Mouse (Mus musculus): ENCODE measurements around the gene Dennd2a.

Dennd2a gene

DNA sequence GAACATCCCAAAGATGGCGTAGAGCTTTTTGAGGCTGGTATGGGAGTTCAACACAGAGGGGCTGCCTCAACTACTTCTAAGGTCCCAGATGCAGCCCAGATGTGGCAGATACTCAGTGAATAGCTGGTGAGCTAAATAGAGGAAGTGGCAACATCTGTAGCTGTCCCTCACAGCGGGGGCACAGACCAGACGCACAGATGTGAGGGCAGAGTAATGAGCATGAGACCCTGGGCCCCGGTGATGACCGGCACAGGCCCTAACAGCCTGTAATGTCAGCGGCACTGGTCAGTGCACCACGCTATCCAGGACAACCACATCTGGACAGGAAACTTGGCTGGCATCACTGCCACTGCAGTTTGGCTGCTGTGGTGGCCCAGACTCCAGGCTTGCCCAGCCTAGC lies 54.2 kb downstream of the Dennd2a start:
- no peak for DNase-seq

DNA sequence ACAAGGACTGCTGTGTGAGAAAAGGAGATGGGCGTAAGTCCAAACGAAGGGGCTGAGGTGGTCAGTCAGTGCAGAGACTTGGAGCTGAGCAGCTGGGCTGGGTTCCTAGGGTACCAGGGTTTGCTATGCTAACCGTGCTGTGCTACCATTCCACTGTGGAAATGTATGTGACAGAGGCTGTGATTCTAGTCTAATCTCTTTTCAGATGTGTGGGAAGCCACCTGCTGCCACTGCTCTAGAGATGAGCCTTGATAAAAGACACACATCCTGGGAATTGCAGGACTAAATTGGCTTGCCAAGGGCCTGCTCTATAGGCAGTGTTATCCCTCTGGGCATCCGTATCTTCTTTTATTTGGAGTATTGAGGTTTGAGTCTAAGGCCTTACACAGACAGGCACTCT lies 60.5 kb downstream of the Dennd2a start:
- DNase-seq, result no peak

DNA sequence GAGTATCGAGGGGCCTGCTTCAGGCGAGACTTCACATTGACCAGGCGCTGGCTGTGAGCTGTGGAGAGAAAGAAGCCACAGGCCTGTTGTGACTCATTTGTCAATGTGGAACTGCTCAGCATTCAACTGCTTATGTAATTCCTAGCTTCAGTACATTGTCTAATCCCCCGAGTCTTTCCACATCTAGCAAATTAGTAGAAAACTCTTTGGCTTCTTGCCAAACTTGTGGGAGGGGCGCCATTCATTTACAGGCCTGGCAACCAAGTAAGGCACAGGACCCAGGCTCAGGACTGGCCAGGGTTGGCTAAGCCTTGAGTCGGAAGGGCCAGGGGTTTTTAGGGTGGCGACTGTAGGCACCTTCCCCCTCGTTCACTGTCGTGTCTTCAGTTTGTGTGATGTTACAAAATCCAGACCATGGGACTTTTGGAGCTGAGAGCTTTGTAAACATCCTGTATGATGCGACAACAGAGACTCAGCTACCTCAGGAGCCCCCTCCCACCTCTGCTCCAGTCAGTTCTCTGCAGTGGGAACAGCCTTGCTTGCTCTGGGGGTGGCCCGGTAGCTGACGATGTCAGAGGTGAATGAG lies 64.4 kb downstream of the Dennd2a start:
- DNase-seq, result no peak

DNA sequence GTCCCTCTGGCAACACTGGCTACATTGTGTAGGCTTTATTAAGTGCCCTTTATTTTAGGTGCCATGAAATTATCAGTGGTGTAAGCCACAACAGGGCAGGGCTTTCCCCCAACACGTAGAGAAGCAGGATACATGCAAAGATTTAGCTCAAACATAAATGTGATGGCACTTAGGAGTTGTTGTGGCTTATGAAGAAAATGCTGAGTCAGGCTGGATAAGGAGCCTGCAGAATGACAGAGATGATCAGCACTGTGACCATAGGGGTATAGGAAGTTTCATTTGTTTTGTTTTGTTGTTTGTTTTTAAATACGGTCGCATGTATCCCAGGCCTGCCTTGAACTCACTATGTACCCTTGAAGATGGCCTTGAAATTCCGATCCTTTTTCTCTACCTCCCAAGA lies 65.5 kb downstream of the Dennd2a start:
- no peak for DNase-seq

DNA sequence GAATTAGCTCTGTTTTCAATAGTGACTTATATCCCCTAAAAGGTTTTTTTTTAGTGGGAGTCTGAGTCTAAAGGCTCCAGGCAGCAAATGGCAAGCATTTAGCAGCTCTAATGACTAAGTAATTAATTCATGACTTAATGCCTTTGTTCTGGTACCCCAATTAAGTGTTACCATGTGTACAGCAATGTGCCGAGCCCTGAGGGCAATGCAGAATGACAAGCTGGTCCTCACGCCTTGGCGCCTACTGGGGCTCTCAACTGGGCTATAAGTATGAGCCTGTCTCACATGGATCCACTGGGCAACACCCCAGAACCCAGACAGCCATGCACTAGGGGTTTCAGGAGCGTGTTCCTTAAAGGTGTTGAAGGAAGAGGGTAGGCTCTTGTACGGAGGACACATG lies 66.5 kb downstream of the Dennd2a start:
- no peak for DNase-seq

DNA sequence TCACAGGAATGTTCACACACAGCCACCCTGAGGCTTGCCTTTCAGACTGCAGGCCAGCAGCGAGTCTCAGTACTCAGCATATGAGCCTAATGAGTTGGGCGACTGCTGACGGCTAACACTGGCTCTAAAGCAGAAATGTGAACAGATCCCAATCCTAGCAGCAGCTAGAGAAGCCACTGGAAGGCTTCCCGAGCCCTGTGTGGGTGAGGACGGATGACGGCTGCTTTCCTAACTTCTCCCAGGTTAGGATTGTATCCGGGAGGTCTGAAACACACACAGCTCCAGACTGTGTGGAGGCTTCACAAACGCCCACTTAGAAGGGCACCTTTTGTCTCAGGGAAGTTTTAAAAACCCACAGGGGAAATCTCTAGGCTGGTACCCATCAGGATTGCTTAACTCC lies 69.4 kb downstream of the Dennd2a start:
- no peak for DNase-seq

DNA sequence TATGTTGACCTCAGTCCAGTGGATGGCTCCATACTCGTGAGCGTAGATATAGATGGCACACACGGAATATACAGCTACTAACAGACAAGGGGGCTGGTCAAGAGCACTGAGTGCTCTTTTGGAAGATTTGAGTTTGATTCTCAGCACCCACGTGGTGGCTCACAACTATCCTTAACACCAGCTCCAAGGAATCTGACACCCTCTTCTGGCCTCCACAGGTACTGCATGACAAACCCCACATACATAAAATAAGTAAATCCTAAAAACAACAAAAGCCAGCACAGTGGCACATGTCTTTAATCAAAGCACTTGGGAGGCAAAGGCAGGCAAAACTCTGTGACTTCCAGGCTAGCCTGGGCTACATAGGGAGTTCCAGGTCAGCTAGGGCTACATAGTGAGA lies 74.0 kb downstream of the Dennd2a start:
- no peak for DNase-seq

DNA sequence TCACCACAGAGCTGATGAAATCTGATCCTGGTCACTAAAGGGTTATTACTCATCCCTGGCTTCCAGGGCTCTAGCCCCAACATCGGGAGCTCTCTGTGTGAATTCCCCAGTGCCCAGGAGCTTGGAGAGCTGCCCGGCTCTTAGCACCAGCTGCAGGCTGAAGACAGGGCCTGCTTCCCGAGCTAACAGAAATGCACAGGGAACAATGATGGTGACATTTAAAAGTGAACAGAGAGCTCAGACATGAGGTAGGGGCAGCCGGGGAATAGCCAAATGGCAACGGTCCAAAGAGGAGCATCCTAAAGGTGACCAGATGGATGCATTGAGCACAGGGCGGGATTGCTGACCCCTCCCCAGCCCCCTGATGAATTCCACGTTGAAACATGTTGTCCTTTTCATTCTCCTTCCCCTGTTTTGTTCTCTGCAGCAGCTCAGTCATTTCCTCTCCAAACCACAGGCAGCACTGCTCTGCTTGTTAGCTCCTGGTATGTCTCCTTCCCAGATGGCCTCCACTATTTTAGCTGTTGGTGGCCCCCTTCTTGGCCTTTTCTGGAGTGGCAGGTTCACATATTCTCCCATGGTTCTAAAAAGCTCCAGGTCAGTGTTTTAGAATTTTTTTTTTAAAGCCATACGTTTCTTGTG lies 79.0 kb downstream of the Dennd2a start:
- DNase-seq, result no peak

DNA sequence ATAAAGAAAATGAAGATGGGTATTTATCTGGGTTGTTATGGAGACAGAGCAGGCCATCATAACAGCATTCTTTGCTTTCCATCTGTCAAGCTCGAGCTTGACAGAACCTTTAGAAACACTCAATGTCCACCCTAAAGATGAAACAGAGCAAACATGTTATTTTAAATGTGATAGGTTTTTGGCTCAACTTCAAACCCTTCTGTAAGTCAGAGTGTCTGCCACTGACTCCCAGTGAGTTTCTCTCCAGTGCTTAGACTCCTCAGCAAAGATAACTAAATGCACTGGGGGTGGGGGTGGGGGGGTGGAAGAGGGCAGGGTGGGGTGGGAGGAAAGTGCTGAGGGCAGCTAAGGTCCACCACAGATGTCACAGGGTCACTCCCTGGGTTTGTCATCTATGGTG lies 81.0 kb downstream of the Dennd2a start:
- no peak for DNase-seq

DNA sequence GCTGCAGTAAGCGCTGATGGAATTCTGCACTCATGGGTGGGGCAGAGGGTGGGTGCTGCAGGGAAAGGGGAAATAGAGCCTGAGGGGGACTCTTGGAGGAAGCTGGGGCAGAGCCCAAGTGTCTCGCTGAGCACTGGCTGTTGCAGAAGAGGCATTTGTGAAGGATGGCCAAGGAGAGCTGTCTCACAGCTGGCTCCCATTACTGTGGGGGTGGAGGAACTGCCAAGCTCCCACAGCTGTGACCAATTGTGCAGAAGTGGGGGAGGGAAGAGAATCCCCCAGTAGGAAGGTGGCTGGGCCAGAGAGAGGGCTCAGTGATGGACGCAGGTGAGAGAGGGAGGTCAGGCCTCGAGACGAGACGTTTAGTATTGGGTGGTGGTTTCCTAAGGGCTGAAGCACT lies 83.2 kb downstream of the Dennd2a start:
- DNase-seq, result no peak

DNA sequence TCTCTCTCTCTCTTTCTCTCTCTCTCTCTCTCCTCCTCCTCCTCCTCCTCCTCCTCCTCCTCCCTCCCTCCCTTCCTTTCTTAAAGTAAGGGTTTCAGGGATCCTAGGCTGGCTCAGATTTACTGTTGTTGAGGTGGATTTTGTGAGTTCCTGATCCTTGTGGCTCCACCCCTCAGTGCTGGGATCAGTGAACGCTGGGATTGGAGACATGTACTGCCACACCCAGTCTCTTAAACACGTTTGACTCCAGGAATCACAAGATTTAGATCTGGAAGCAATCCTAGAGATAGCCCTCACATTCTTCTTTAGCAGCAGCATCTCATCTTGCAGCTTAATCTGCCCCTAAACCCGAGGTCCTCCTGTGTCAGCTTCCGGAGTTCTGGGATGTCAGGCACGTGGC lies 84.8 kb downstream of the Dennd2a start:
- DNase-seq, result no peak

DNA sequence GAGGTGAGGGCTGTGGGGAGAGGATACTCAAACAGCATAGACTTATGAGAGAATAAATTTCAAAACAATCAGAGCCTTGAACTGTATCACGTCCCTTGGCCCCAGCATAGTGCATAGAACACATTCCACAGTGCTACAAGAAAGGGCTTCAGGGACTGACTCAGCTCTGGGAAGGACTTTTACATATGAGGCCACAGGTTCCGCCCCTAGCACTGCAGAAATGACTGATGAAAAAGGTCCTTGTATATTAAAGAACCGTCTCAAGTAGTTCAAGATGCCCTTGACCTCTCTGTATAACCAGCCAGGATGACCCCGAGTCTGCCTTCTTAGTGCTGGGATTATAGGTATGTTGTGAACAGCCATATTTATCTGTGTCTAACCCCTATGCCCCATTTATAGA lies 85.4 kb downstream of the Dennd2a start:
- DNase-seq, result no peak

DNA sequence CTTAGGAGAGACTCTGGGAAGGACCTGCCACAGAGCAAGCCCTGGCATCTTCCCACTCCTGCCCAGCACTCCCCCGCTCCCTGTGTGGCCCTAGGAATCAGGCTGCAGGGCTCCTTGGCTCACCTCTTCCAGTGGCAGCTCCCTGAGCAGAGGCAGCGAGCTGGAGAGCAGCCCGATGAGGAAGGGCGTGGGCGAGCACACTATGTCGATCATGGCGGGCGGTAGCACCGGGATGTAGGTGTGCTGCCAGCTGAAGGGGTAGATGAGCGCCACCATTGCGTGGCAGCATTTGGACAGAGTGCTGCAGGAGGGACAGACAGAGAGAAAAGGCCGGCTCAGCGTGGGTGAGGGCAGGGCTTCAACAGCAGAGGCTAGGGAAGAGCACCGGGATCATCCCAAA lies 87.6 kb downstream of the Dennd2a start:
- no peak for DNase-seq

DNA sequence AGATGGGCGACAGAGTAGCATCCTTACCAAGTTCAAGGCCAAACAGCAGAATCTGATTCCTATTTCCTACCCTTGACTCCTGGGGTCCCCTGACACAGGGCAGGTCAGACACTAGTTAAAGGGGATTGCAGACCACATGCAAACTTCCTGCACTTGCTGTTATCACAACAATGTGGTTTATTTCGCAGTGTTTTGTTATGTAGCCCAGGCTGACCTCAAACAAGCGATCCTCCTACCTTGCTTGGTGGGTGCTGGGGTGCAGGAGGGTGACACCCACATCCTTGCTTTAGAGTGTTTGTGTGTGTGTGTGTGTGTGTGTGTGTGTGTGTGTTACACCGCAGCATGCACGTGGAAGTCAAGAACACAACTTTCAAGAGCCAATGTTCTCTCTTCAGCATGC lies 88.2 kb downstream of the Dennd2a start:
- no peak for DNase-seq

DNA sequence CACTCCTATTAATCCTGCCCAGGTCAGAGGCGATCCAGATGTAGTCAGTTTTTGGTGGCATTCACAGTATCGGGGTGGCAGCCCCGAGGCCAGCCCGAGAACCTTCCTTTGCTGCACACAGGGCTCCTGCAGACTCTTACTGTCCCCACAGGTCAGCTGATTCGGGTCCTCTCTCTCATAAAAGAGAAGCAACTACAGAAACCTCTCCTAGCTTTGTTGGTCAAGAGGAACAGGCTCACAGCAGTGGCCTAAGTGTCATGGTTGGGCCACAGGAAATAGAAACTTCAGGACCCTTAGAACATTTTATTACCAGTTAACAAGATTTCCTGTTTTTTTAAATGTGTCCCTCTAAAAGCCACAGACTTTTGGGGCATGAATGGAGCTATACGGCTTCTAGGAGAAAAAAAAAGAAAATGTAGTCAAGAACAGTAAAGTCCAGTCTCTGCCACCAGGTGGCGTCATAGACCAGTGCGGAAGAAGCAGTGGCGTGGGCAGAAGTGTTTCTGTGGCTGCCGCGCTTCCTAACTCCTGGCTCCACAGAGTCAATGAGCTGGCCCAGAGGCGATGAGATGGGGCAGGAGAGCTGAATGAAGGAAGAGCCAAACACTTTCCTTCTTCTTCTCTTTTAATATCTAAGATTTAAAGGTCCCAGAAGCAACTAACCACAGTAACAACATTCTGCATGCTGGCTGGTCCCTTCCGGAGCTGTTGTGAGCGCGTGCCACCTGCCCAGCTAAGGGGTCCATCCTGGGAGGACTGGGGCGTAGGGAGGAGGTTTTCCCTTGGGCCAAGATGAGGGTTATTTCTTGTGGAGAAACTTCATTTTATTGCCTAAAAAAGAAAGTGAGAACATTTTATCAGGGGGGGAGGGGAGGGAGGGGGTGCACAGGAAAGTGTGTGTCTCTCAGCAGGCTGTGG lies 94.8 kb downstream of the Dennd2a start:
- peak; percentile 80 for DNase-seq

DNA sequence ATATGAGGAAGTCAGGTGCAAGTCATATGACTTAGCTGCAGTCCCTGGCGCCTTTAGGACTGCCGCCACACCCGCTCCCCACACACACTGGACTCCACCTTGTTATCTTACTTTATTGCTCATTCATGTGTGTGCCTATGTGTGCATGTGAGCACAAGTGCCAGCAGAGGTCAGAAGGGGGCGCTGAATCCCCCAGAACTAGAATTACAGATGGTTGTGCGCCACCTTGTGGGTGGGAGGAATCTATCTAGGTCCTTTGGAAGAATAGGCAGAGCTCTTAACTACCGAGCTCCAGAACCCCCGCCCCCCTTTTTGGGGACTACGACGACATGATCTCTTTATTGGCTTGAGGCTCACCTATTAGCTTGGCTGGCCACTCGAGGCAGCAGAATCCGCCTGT lies 97.6 kb downstream of the Dennd2a start:
- no peak for DNase-seq

DNA sequence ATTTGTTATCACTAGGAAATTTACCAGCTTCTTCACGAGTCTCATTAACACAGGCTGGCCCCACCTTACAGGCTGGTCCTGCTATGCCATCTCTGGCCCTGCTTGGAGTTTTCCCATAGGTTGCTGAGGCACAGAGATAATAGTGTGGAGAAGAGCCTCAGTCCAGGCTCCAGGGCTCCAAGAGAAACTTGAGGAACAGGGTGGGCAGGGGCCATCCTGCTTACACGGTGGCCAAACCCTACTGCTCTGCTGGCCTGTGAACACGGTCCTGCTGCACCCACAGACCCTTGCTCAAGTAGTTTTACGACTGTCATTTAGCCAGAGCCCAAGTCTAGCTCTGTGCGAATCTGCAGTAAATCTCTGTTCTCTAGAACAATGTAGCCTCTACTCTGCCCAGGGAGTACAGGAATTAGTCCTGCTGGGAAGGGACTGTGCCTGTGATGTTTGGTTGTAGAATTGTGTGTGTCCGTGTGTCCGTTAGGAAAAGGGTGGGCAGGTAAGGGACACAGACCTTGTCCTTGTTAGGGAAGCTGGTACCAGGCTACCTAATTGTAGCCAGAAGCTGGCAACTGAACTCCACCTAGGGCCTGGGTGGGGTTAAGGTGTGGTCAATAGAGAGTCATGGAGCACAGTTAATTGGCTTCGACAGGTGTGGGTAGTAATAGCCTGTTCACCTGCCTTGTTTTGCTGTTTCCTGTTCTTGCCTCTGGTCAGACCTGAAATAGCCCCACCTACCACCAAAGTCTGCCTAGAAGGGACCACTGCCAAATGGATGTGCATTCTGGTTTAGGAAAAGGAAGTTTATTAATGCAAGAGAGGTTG lies 102.1 kb downstream of the Dennd2a start:
- DNase-seq, result no peak

DNA sequence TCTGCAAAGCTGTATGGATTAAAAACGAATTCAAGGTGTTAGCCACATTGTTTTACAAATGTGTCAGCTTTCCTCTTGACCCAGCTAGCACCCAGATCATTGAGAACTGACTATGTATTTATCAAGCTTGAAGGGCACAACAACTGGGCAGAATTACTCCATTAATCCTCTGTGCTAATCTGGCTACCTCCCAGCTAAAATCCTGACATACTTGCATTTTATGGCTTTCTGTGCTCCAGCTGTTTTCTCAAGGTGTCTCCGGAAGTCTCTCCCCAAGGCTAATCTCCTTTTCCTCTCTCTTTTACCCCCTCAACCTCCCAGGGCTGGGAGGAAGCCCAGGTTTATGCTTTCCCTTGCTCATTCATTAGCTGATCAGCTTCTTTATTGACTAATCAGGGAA lies 103.1 kb downstream of the Dennd2a start:
- DNase-seq, result no peak

DNA sequence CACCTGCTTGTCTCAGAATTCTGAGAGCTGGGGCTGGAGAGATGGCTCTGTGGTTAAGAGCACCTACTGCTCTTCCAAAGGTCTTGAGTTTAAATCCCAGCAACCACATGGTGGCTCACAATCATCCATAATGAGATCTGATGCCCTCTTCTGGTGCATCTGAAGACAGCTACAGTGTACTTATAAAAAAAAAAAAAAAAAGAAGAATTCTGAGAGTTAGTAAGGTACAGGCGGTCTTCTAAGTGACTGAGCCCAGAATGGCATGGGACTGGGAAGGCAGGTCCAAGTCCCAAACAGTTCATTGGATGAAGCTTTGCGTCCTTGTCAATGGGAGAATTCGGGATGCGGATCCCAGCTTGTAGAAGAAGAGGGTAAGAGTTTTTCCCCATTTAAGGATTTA lies 104.1 kb downstream of the Dennd2a start:
- DNase-seq, result no peak

DNA sequence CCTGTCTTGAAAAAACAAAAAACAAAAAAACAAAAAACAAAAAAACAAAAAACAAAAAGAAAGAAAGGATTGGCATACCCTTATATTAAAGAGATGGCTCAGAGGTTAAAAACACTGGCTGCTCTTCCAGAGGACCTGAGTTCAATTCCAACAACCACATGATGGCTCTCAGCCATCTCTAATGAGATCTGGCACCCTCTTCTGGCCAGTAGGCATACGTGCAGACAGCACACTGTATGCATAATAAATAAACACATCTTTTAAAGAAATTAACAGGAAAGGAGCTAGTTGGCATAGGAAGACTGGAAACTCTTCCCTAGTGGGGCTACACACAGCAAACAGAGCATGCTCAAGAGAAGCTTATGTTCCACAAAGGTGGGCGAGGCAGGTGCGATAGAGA lies 106.6 kb downstream of the Dennd2a start:
- DNase-seq, result no peak

DNA sequence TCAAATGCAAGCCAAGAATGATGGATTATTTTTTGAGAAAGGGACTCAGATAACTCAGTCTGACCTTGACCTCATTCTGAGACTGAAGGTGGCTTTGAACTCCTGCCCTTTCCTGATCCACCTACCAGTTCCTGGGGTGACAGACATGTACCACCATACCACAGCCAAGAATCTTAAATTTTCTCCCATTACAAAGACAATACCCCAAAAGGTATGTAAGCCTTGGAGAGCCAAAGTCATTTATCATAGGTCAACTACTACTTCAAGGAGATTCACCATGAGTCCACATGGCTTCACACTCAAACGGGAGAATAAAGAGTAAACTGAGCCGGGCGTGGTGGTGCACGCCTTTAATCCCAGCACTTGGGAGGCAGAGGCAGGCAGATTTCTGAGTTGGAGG lies 107.1 kb downstream of the Dennd2a start:
- DNase-seq, result no peak

DNA sequence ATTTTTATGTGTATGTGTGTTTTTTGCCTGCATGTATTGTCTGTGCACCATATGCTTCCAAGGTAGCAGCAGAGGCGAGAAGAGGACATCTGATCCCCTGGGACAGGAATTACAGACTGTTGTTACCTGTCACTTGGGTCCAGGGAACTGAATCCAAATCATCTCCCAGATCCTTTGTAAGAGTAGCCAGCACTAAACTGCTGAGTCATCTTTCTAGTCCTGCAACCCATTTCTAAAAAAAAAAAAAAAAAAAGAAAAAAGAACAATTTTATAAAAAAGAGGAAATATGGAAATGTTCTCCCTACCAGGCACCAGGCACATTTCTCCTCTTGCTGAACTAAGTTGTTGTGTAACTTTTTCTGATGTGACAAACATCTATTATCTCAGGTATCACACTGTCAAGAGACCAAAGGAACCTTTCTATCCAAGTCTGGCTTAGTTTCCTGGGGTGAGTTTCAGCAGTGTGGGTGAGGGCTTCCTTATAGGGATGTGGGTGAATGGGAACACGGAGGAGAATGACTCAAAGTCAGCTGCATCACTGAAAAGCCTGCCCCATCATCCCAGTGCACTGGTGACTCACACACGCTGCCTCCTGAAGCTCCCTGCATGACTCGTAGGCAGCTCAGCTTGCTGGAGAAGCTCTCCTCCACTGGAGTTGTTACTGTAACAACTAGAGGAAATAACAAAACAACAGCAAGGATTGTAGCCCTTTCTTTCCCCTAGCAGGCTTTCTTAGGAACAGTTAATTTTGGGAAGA lies 110.1 kb downstream of the Dennd2a start:
- no peak for DNase-seq
